Mouse (Mus musculus): ENCODE data around the gene Ifna4.

- no peak for TF ChIP-seq POLR2A (IDR thresholded peaks at IDR 0.05; ENCODE audit: insufficient read depth, low read depth, low read length)
- TF ChIP-seq CTCF (IDR thresholded peaks at IDR 0.05) = no peak
- no peak for TF ChIP-seq EP300 (IDR thresholded peaks at IDR 0.05; ENCODE audit: insufficient read depth, low read depth, low read length)
Observed at GRCm38 (mm10) chr4:88880101-88880500, 38.4 kb downstream of the Ifna4 start, which contains the start of gene Ifne.

All from heart, adult 2 months (tissue).